Mouse (Mus musculus): ENCODE data around the gene A930018P22Rik.

DNA sequence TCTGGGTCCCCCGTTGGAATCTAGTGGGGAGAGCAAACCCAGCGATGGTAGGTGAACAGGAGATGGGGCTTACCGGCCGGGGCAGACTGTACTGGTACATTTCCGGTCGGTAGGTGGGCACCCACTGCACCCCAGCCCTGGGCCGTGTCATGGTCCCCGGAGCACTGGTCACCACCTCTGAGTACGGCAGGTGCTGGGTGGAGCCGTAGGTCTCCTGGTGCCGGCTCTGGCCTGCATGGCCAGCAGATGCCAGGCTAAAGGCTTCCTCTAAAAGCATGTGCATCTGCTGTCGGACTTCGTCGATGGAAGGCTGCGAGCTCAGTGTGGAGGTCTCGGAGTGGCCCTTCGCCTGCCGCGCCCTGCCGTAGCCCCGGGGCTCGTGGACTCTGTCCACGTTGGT is 45.2 kb downstream of the A930018P22Rik start:
- TF ChIP-seq CTCF (IDR thresholded peaks at IDR 0.05; ENCODE audit: low read depth) (no peak), EP300 (IDR thresholded peaks at IDR 0.05; ENCODE audit: low read depth) (no peak)

All from liver, embryonic 14.5 days (tissue).